Mouse (Mus musculus) neural tube, embryonic 11.5 days (tissue): Measurements from ENCODE around the gene Col6a4. TPM values are rescaled to one million over a fixed set of nuclear protein-coding genes. Genes with fewer than 3 reads are reported as not detected.
A peak's percentile ranks its signal among the peaks of the same experiment; 100 is the strongest.

Experiments used
- ATAC-seq: fragments of 200-750 bp; cut with Nextera tagmentation; 2 replicates; pipeline ENCODE4 v1.8.0; 2017; ENCODE audit warnings: moderate number of reproducible peaks, mild to moderate bottlenecking, moderate TSS enrichment, moderate library complexity; ENCODE audit not compliant: insufficient read depth, low FRiP score, low TSS enrichment
- DNase-seq: peaks from one replicate; pipeline ENCODE4 v3.0.0-alpha.2; 2015; ENCODE audit warnings: low spot score
- H3K27ac ChIP-seq: fragments of 300-500 bp; sonication (generic); 2 replicates; pipeline ENCODE4 v1.5.1; 2014; ENCODE audit warnings: low read depth, mild to moderate bottlenecking, low read length
- H3K27me3 ChIP-seq: fragments of 300-500 bp; sonication (generic); 2 replicates; pipeline ENCODE4 v1.6.1; 2014; ENCODE audit warnings: mild to moderate bottlenecking, low read length, mixed read lengths; ENCODE audit not compliant: control insufficient read depth, insufficient read depth
- H3K36me3 ChIP-seq: fragments of 300-500 bp; sonication (generic); 2 replicates; pipeline ENCODE4 v1.6.1; 2014; ENCODE audit warnings: mild to moderate bottlenecking, low read length, moderate library complexity, mixed read lengths; ENCODE audit not compliant: control insufficient read depth, insufficient read depth
- H3K4me1 ChIP-seq: fragments of 300-500 bp; sonication (generic); 2 replicates; pipeline ENCODE4 v1.6.1; 2014; ENCODE audit warnings: low read length, mixed read lengths; ENCODE audit not compliant: control insufficient read depth, insufficient read depth
- H3K4me2 ChIP-seq: fragments of 300-500 bp; sonication (generic); 2 replicates; pipeline ENCODE4 v1.6.1; 2014; ENCODE audit warnings: low read depth, mild to moderate bottlenecking, moderate library complexity
- H3K4me3 ChIP-seq: fragments of 300-500 bp; sonication (generic); 2 replicates; pipeline ENCODE4 v1.5.1; 2014; ENCODE audit warnings: low read depth, low read length
- H3K9ac ChIP-seq: fragments of 300-500 bp; sonication (generic); 2 replicates; pipeline ENCODE4 v1.6.1; 2014; ENCODE audit warnings: mild to moderate bottlenecking, low read length
- H3K9me3 ChIP-seq: fragments of 300-500 bp; sonication (generic); 2 replicates; pipeline ENCODE4 v1.6.1; 2016; ENCODE audit warnings: low read length; ENCODE audit not compliant: control insufficient read depth
- WGBS: fragments of 180-500 bp; shearing (Covaris S2); extraction: QIAGEN DNeasy Blood & Tissue Kit; methylation state at CpG from one replicate; pipeline ENCODE4 v1.1.7; 2014; 5-methylcytosine and 5-hydroxymethylcytosine counted together
- polyA plus RNA-seq: library from polyadenylated mRNA; unstranded; fragments of >200 nt; fragmentation: Nextera tagmentation; extraction: Ambion mirVana; gene quantifications from 2 replicates; pipeline ENCODE4 v1.2.1, GENCODE M21; 2014

Gene Col6a4
- polyA plus RNA-seq, 1 experiment from 2014 or later = 0.13 TPM

DNA sequence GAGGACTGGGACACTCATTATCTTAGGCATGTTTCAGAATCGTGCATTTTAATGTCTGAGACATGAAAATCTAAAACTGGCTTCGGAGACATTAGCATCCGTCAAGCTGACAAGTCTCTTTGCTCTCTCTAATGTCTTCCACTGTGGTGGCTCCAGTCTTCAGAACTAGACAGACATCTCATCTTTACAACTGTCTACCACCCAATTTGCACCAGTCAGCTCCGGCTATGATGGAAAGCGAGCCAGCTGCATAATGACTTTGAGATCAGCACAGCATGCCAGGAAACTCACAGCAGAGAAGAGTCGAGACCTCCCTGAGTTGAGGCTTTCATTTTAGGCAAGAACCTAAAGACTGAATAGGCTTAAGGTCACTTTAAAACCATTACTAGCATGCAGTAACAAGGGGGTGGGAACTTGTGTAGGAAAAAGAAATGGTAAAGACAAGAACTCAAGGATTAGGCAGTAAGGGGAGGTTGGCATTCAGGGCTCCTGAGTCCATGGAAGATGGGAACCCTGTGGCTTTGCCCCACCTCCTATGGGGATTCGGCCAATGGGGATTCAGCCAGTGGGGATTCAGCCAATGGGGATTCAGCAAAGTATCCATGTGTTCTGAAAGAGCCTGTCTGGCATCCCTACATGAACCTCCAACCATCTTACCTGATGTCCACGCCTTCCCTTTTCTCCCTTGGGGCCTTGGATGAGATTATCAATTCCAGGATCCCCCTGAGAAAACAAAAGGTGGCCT lies 56.5 kb downstream of the Col6a4 start:
- DNase-seq = peak; percentile 26
- Histone ChIP-seq H3K9ac (no peak overlapping the region), H3K4me1 (no peaks in the 10 kb centered on the region), H3K9me3 (no peaks in the 10 kb centered on the region), H3K27me3 (no peaks in the 10 kb centered on the region), H3K27ac (no peak overlapping the region), H3K4me3 (no peak overlapping the region), H3K4me2 (no peak overlapping the region), H3K36me3 (no peaks in the 10 kb centered on the region)
- WGBS = 78% methylated on average over 8 of the region's 8 CpGs
- ATAC-seq = no peak; the same call in 1 of the 2 replicates

DNA sequence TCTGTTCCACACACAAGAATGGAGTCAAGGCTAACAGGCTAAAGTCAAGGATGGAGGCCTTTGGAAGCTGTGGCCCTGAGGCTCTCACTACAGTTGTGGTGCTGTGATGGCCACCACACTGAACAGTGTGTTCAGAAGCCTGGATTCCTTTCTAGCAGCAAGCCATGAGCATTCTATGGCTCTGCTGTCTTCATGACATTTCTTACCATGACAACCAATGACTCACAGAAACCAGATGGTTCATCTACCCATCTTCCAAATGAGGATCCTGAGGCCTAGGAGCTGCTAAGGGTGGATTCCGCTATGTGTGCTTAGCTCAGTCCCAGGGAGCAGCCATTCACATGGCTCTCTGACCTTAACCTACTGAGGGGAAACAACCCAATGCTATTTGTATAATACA lies 57.3 kb downstream of the Col6a4 start:
- Histone ChIP-seq H3K9me3 (no peaks in the 10 kb centered on the region), H3K36me3 (no peaks in the 10 kb centered on the region), H3K4me3 (no peak overlapping the region), H3K4me2 (no peak overlapping the region), H3K27ac (no peak overlapping the region), H3K9ac (no peak overlapping the region), H3K27me3 (no peaks in the 10 kb centered on the region), H3K4me1 (no peaks in the 10 kb centered on the region)
- 81% methylated on average over 1 of the region's 1 CpGs for WGBS
- DNase-seq (no peak), ATAC-seq (no peak)

DNA sequence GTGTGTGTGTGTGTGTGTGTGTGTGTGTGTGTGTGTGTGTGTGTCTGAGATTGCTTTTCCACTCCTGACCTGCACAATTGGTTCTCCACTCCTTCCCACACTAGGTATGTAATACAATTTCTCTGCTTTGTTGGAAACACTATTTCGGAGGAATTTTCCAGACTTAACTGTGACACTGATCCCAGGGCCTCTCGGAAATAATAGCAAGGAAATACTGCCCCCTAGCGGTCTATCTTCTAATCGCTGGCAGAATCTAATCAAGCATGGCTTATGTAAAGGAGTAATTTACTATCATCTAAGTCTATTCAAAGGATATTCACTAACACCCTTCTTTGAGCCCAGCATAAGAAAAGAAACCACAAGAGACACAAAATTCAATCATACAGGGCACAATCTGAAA lies 57.7 kb downstream of the Col6a4 start:
- no peak for ATAC-seq
- Histone ChIP-seq H3K27me3 (no peaks in the 10 kb centered on the region), H3K4me2 (no peak overlapping the region), H3K9me3 (no peaks in the 10 kb centered on the region), H3K27ac (no peak overlapping the region), H3K4me1 (no peaks in the 10 kb centered on the region), H3K4me3 (no peak overlapping the region), H3K36me3 (no peaks in the 10 kb centered on the region), H3K9ac (no peak overlapping the region)
- 9% methylated on average over 4 of the region's 4 CpGs for WGBS
- DNase-seq = peak; percentile 47

DNA sequence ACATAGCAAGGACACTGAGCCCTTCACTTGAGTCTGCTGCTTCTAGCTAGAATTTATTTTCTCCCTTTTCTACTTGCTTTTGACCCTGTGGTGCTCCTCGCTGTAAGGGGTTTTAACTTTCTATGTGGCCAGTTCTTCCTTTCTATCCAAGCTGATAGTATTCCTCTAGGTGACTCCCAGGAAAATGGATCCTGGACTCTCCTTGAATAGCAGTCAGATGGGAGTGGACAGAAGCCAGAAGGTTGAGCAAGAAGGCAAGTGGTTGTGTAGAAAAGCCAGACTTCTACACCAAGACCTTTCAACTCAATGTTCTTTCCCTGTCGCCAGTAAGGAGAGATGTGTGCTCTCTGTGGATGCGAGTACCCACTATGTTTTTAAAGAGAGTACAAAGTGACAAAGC lies 80.9 kb downstream of the Col6a4 start:
- no peak overlapping the region for H3K4me3 ChIP-seq
- DNase-seq (no peak), ATAC-seq (no peak)
- H3K4me2 ChIP-seq = no peak overlapping the region
- no peaks in the 10 kb centered on the region for H3K36me3 ChIP-seq
- H3K9me3 ChIP-seq = no peaks in the 10 kb centered on the region
- no peaks in the 10 kb centered on the region for H3K4me1 ChIP-seq
- H3K9ac ChIP-seq = no peak overlapping the region
- H3K27ac ChIP-seq = no peak overlapping the region
- 86% methylated on average over 3 of the region's 3 CpGs for WGBS
- H3K27me3 ChIP-seq = no peaks in the 10 kb centered on the region

DNA sequence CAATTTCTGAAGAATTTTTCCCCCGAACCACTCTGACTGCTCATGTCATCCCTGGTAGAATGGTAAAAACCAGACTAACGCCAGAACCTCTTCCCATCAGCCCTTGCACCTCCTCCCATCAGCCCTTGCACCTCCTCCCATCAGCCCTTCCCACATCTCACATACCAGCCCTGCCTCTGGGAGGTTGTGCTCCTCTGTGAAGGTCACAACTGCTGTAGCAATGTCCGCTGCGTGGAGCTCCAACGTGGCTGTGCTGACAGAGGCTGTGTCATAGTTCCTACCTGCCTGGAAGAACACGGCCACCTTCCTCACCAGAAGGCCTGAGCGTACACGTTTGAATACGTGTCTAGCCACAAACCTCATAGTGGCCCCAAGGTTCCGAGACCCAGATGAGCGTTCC lies 83.4 kb downstream of the Col6a4 start:
- H3K27ac ChIP-seq = no peak overlapping the region
- ATAC-seq (no peak), DNase-seq (no peak)
- H3K4me2 ChIP-seq = no peak overlapping the region
- 89% methylated on average over 11 of the region's 11 CpGs for WGBS
- H3K36me3 ChIP-seq = no peaks in the 10 kb centered on the region
- H3K4me3 ChIP-seq = no peak overlapping the region
- no peaks in the 10 kb centered on the region for H3K9me3 ChIP-seq
- no peaks in the 10 kb centered on the region for H3K4me1 ChIP-seq
- H3K27me3 ChIP-seq = no peaks in the 10 kb centered on the region
- no peak overlapping the region for H3K9ac ChIP-seq

DNA sequence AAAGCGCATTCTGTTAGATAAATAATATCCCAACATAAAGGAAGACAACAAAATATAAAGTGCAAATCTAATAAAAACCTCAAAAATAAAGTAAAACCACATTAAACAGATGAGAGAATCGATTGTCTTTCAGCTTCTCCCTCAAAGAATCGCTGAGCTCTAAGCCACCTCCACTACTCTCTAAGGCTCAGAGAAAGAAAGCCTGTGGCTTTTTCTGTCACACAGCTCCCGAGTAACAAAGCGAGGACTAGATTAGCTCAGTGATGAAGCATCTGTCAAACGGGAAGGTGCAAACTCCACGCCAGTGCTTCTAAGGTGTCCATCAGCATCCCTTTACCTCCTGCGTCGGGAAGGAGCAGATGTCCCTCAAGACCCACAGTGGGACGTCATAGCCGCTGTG lies 98.6 kb downstream of the Col6a4 start:
- no peaks in the 10 kb centered on the region for H3K36me3 ChIP-seq
- no peaks in the 10 kb centered on the region for H3K4me1 ChIP-seq
- no peak overlapping the region for H3K9ac ChIP-seq
- H3K4me3 ChIP-seq = no peak overlapping the region
- H3K4me2 ChIP-seq = no peak overlapping the region
- DNase-seq = no peak
- H3K27me3 ChIP-seq = no peaks in the 10 kb centered on the region
- no peaks in the 10 kb centered on the region for H3K9me3 ChIP-seq
- H3K27ac ChIP-seq = no peak overlapping the region
- no peak for ATAC-seq
- WGBS = 63% methylated on average over 11 of the region's 11 CpGs

- H3K9me3 ChIP-seq = no peaks in the 10 kb centered on the region
- WGBS = 83% methylated on average over 6 of the region's 6 CpGs
- H3K27me3 ChIP-seq = no peaks in the 10 kb centered on the region
- no peak overlapping the region for H3K9ac ChIP-seq
- DNase-seq = no peak
- no peaks in the 10 kb centered on the region for H3K4me1 ChIP-seq
- H3K4me2 ChIP-seq = no peak overlapping the region
- no peaks in the 10 kb centered on the region for H3K36me3 ChIP-seq
- no peak for ATAC-seq
- H3K27ac ChIP-seq = no peak overlapping the region
- no peak overlapping the region for H3K4me3 ChIP-seq
These were observed 104.2 kb downstream of the Col6a4 start for GRCm38 (mm10) chr9:105992425-105992824.

DNA sequence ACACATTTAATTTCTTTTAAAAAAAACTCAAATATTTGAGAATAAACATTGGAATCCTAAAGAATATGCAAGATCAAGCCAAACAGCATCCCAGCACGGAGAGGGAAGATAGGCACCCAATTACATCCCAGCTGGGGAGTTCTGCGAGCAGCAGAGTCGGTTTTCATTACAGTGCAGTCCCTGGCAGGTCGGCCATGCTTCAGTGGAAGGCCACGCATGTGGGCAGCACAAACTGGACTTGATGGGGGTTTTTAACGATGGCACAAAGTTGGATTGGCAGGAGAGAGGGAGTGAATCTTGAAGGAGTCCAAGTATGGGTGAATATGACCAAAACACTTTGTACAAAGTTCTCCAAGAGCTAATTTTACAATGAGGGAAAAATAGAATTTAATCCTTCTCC lies 106.5 kb downstream of the Col6a4 start:
- 73% methylated on average over 6 of the region's 6 CpGs for WGBS
- H3K27me3 ChIP-seq = no peaks in the 10 kb centered on the region
- DNase-seq (no peak), ATAC-seq (no peak)
- H3K27ac ChIP-seq = no peak overlapping the region
- no peaks in the 10 kb centered on the region for H3K9me3 ChIP-seq
- no peaks in the 10 kb centered on the region for H3K36me3 ChIP-seq
- H3K4me2 ChIP-seq = no peak overlapping the region
- no peak overlapping the region for H3K4me3 ChIP-seq
- no peak overlapping the region for H3K9ac ChIP-seq
- no peaks in the 10 kb centered on the region for H3K4me1 ChIP-seq

- no peaks in the 10 kb centered on the region for H3K27me3 ChIP-seq
- no peaks in the 10 kb centered on the region for H3K4me1 ChIP-seq
- DNase-seq (no peak), ATAC-seq (no peak)
- no peaks in the 10 kb centered on the region for H3K36me3 ChIP-seq
- no peak overlapping the region for H3K9ac ChIP-seq
- H3K4me3 ChIP-seq = no peak overlapping the region
- no peaks in the 10 kb centered on the region for H3K9me3 ChIP-seq
- H3K27ac ChIP-seq = no peak overlapping the region
- 87% methylated on average over 6 of the region's 6 CpGs for WGBS
- no peak overlapping the region for H3K4me2 ChIP-seq
These were observed 107.1 kb downstream of the Col6a4 start for GRCm38 (mm10) chr9:105989468-105989867.
